Mouse (Mus musculus) frontal cortex, adult (tissue): ENCODE data around the gene Gm26620.

Experiments
- ATAC-seq: cut with Nextera tagmentation; 2 replicates; pipeline ENCODE4 v1.9.2; 2017; ENCODE audit warnings: mild to moderate bottlenecking, moderate library complexity, mixed read lengths; ENCODE audit not compliant: low TSS enrichment

Gene Gm26620

GRCm38 (mm10) chr1:170884978-170885561, at the start of gene Gm26620, which contains the start of gene Dusp12:
Gene Gm26620, plus strand, starts transcription at chr1:170885065.
Gene Dusp12, minus strand, starts transcription at chr1:170885540.
- peak; percentile 100 for ATAC-seq

DNA sequence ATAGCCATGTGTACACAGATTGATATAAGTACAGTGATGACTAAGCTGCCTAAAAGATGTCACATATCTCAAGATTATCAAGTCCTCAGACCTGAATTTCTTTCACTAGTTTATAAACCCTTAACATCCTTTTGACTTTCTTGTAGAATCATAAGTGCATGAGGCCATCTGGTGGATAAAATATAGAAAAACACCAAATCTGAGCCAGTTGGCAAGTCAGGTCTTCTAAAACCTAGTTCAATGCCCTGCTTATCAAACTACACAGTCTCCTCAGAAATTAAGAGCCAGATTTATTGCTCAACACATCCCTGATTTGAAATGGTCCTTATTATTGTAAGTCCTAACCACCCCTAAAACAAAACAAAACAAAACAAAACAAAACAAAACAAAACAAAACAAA, 45.2 kb upstream of the Gm26620 start:
- peak; percentile 62 for ATAC-seq

DNA sequence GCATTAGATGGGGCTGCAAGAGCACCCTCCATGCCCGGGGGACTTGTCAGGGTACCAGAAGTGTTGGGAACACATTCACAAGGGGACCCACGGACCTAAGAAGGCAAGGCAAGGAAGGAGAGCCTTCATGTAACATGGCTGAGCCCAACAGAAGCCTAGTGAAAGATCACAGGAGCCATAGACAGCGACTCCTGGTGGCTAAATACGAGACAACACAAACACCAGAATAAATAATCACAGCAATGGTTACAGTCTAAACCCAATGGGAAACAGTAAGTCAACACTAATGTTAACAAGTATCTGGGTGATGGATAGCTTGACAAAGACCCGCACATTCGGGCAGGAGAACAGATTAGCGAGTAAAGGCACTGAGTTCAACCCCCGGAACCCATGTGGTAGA, 40.5 kb upstream of the Gm26620 start:
- no peak for ATAC-seq

- 0 out of 2 replicates have a peak, but pooled peaks have one; percentile 13 for ATAC-seq
Measured at GRCm38 (mm10) chr1:170845448-170846307, 39.2 kb upstream of the Gm26620 start.

GRCm38 (mm10) chr1:170850007-170850406, 34.9 kb upstream of the Gm26620 start:
- peak; percentile 72 for ATAC-seq

DNA sequence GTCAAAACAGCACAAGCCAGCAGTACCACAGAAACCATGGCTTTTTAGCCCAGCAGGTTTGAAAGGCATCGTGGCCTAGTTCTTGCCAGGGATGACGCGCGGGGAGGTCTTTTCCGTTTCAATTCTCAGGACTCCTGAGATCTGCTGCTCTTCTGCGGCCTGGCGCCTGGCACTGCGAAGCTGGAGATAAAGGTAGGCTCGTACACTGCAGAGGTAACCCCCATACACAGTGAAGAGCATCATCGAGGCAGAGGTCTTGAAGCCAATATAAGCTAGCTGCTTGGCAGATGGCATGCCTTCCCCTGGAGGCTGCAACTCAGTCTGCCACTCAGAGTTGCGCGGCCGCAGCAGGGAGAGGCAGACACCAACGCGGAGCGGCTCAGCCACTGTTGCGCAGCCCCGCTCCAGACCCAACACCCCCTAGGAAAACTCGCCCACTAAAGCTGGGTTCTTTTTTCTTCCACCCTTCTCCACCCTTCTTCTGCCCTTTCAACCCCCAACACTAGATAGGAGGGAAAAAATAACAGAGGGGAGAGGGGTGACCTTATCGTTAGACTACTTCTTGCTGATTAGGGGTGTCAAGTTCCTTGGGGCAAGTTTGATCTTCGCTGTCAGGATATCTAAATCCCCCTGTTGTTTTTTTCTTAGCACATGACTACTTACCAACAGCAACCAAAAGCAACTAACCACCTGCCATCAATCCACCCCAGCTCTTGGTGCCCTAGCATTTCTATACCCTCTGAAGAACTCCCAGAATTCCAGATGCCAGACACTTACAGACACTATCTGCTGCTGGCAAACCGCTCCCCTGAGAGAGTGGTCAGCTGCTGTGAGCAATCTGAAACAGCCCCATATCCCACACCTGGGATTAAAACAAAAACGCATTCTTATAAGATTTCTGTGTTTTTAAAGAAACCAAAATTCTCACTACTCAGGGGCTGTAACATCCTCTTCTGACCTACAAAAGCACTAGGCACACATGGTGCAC, 33.9 kb upstream of the Gm26620 start:
- no peak for ATAC-seq

- ATAC-seq, result peak; percentile 68
Measured at GRCm38 (mm10) chr1:170853604-170854003, 31.3 kb upstream of the Gm26620 start.

- ATAC-seq, result peak; percentile 27
Measured at GRCm38 (mm10) chr1:170855056-170855760, 29.7 kb upstream of the Gm26620 start.

DNA sequence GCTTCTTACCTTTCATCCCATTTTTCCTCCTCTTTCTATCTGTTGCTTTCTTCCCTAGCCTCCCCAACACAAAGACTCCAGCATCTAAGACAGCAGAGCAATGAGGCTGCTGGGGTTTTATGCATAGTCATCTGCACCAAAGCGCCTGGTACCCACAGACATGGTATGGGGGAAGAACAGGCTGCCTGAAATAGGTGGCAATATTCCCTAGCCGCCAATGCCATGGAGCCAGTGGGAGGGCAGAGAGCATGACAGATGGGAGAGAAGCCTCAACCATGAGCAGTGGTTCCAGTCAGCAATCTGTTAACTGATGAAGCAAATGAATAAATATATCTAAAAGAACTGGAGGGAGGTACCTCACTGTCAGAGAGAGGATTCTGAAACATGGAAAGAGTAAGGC, 27.5 kb upstream of the Gm26620 start:
- peak; percentile 56 for ATAC-seq

GRCm38 (mm10) chr1:170858872-170859271, 26.0 kb upstream of the Gm26620 start:
- ATAC-seq, result no peak

DNA sequence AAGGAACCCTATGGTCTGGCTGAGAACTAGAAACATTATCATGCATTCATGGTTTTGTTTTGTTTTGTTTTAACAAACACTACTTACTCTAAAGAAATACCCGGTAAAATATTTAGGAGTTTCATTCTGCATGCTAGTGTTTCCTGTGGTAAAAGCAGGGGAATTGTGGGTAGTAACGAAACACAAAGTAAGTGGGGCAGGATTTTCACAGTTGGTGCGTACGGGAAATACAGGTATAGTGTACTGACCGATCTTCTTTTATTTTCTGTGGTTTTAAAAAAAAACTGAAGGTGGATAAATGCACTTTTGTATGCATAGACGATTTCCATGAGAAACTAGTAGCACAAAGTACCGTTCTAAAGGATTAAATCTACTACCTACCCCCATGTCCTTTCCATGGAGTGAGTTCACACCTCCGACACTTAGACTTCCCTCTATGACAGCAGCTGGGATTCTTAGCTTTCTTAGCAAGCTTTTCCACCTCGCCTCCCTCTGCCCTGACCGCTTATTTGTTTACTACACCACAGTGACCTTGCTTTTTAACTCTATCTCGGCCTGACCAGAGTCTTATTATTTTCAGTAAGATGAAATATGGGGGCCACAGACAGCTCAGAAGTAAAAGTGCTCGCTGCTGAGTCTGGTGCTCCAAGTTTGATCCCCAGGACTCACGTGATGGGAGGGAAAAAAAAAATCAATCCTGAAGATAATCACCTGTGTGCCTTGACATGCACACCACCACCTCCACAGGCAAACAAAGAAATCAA, 23.0 kb upstream of the Gm26620 start:
- no peak for ATAC-seq

GRCm38 (mm10) chr1:170862435-170862717, 22.5 kb upstream of the Gm26620 start:
- ATAC-seq, result no peak

DNA sequence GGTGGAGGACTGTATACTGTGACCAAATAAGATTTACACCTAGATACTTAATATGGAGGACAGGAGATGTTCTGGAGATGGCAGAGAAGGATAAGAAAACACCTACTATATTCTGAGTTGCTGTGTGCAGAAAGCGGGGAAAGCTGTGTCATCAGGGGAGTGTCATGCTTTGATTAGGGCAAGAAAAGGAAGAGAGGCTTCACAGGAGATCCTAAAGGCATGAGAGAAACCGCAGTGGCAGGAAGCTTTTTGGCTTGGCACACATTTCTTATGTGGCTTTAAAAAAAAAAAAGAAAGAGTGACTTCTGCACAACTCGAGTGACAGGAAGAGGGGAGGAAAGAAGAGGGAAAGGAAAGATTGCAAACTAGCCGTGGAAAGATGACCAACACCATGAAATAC, 21.8 kb upstream of the Gm26620 start:
- no peak for ATAC-seq

GRCm38 (mm10) chr1:170864234-170864633, 20.6 kb upstream of the Gm26620 start:
- ATAC-seq, result no peak

- ATAC-seq, result no peak
Measured at GRCm38 (mm10) chr1:170864754-170865153, 20.1 kb upstream of the Gm26620 start.

GRCm38 (mm10) chr1:170865406-170865805, 19.5 kb upstream of the Gm26620 start:
- no peak for ATAC-seq

DNA sequence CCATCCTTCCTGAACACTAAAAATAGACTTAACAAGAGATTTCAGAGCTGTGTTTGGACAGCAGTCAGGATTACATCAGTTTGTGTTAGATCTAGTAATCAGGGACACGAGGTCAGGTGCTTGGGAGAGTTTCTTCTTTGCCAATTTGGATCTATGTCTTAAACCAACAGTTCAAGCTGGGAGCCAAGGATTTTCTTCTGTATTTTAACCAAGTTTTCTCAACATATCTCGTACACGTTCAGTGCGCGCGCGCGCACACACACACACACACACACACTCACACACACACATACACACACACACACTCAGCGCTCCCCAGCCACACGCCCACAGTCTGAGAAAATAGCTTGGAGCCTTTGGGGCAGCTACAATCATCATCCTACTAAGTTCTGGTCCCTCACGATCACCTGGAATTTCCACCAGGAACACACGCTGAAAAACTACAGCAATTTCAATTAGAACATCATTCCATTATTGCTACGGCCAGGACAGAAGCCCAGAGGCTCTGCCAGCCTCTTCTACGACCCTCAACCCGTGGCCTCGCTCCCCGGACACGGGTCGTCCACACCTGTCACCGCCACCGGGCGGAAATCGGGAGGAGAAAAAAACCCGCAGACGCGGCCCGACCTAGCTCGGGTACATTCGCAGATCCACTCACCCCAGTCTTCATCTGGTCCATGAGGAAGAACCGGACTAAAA, 17.7 kb upstream of the Gm26620 start:
- ATAC-seq, result peak; percentile 24; the same call in 1 of the 2 replicates

DNA sequence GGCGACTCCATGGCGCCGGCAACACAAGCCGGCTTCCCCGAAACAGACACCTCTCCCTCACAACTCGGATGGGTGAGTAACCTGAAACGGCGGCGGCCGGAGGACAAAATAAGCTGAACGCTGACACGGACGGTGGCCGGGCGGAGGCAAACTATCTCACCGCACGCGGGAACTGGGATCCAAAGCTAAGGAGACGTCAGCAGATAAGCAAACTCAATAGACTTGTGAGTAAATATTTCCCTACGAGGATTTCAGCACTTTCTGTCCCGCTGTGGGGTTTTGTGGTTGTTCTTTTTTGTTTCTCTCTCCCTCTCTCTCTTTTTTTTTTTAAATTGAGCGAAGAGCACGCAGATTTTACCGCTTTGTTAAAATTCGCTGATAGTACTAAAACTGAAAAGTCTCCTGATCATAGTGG, 17.2 kb upstream of the Gm26620 start, which contains the start of gene Atf6:
TSS of gene Atf6 (minus strand) at position 81 of the 415 bp plus-strand sequence.
- ATAC-seq, result peak; percentile 68

DNA sequence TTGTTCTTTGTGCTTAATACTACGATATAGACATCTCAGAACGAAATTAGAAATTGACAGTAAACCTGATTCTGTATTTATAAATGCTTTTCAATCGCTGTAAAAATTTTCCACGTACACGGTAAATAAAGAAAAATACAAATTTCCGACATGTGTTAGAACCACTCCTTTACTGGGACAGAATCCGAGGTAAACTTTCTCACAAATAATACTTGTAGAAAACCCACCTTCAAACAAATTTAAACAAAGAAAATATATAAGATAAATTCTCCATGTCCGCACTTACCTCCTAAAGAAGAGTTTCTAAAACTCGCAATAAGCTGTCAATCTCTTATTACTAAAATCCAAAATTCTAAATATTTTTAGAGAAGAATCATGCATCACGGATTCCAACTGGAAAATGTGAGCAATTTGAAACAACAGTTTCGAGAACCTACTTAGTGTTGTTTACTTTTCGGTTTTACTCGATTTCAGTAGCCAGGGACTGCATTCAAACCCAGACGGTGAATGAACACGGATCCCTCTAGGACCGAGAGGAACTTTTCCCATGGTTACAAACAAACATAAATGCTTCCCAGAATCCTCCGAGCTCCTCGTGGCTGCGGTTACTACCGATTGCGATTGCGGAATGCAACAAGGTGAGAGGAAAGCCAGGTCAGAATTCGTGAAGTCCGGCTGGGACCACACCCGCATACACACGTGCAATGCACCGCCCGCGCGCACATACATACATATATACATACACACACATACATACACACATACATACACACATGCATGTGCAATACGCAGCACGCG, 16.6 kb upstream of the Gm26620 start:
- ATAC-seq, result peak; percentile 69
